Mouse (Mus musculus) heart, adult 2 months (tissue): ENCODE results near the gene Cldn1.

ENCODE experiments used
- CTCF ChIP-seq: fragments of 200-600 bp; IDR thresholded peaks from 2 replicates; pipeline ENCODE4 v1.8.1; 2022; ENCODE audit warnings: antibody characterized with exemption, mild to moderate bottlenecking, moderate library complexity
- EP300 ChIP-seq: fragments of 200-500 bp; IDR thresholded peaks from 2 replicates; pipeline ENCODE4 v1.6.1; 2011; ENCODE audit warnings: low read depth, low read length, control low read depth; ENCODE audit not compliant: insufficient read depth
- POLR2A ChIP-seq: fragments of 200-500 bp; IDR thresholded peaks from 2 replicates; pipeline ENCODE4 v1.6.1; 2011; ENCODE audit warnings: mild to moderate bottlenecking, low read depth, low read length, control low read depth; ENCODE audit not compliant: insufficient read depth

GRCm38 (mm10) chr16:26404070-26404469 is 32.4 kb upstream of the Cldn1 start:
- no peak for TF ChIP-seq POLR2A
- TF ChIP-seq CTCF = no peak
- TF ChIP-seq EP300 = no peak
